In genomic region chr1:135413996-135414395, GRCm38 (mm10) we compare ENCODE assay signal across 14 mouse cellular contexts. TPM values are rescaled to one million over a fixed set of nuclear protein-coding genes. Genes with fewer than 3 reads are reported as not detected.
DNase-seq lines count a peak whose midpoint lies in the region; ATAC-seq and TF ChIP-seq lines count a peak whose summit lies in the region.
"Had no signal": no experiment of that assay in that cellular context is flagged by ENCODE, and none has a peak within 500 bp of the region (broad histone marks: within the 10 kb centered on the region; RNA-seq: fewer than 3 reads in every experiment).

No protein-coding gene starts in this region.

- TF ChIP-seq EP300 in heart, adult 2 months (IDR thresholded peaks at IDR 0.05; ENCODE audit: insufficient read depth, low read depth, low read length): no peak
- TF ChIP-seq EP300 in liver, postnatal 0 days (IDR thresholded peaks at IDR 0.05; ENCODE audit: low read depth): no peak

- H3K9me3 ChIP-seq in liver, postnatal 0 days (ENCODE audit: low read length): no peaks in the 10 kb centered on the region
- H3K9me3 ChIP-seq: embryonic facial prominence, embryonic 15.5 days; limb, embryonic 15.5 days; neural tube, embryonic 12.5 days had no signal

- no peaks in the 10 kb centered on the region for H3K79me2 ChIP-seq in heart, adult 2 months (replicated peaks; ENCODE audit: control insufficient read depth, insufficient read depth, low read length)

- TF ChIP-seq POLR2A in heart, adult 2 months (IDR thresholded peaks at IDR 0.05; ENCODE audit: insufficient read depth, low read depth, low read length): no peak

- ATAC-seq in inflammation-experienced regulatory T-cells, adult 6 months: no peak
- ATAC-seq in liver, postnatal 0 days: no peak
- ATAC-seq: hindbrain, postnatal 0 days had no signal

- H3K36me3 ChIP-seq in heart, adult 2 months (ENCODE audit: control insufficient read depth, insufficient read depth, low read length): peaks cover 20% of the 10 kb centered on the region
- peaks cover 69% of the 10 kb centered on the region for H3K36me3 ChIP-seq in liver, postnatal 0 days (replicated peaks; ENCODE audit: insufficient read depth, low read length)

- intact Hi-C loops in heart, adult 2 months (cut with DNase I): loop anchor here (2.0 kb wide), 1 partner anchor 15 kb away; no protein-coding TSS in a partner anchor

- peak; percentile 38 for DNase-seq in layer of hippocampus, adult 9-11 months
- DNase-seq in layer of hippocampus, postnatal 14 days (ENCODE audit: low spot score in 2 of 2): no peak
- DNase-seq in adipocyte (ENCODE audit: low spot score): peak; percentile 65
- DNase-seq in heart, adult 2 months: peak in 1 of 2 experiments; percentile 39
- DNase-seq in lung, postnatal 10 days: peak; percentile 52
- no peak for DNase-seq in liver, postnatal 0 days
- DNase-seq: cerebellum, postnatal 14 days; kidney, postnatal 36 days had no signal

- no peak for TF ChIP-seq CTCF in heart, adult 2 months (IDR thresholded peaks at IDR 0.05)
- no peak for TF ChIP-seq CTCF in liver, postnatal 0 days (IDR thresholded peaks at IDR 0.05; ENCODE audit: low read depth)

- H3K4me2 ChIP-seq in liver, postnatal 0 days (ENCODE audit: low read depth, low read length): no peak overlapping the region
- H3K4me2 ChIP-seq: embryonic facial prominence, embryonic 15.5 days; limb, embryonic 15.5 days; neural tube, embryonic 12.5 days had no signal

- peaks cover 14% of the 10 kb centered on the region for H3K4me1 ChIP-seq in heart, adult 2 months (ENCODE audit: control insufficient read depth, insufficient read depth, low read length)
- no peaks in the 10 kb centered on the region for H3K4me1 ChIP-seq in liver, postnatal 0 days (ENCODE audit: insufficient read depth)
- H3K4me1 ChIP-seq: embryonic facial prominence, embryonic 15.5 days; limb, embryonic 15.5 days; neural tube, embryonic 12.5 days had no signal

- H3K9ac ChIP-seq in heart, adult 2 months (ENCODE audit: low read depth, low read length): no peak overlapping the region
- no peak overlapping the region for H3K9ac ChIP-seq in liver, postnatal 0 days (replicated peaks)
- H3K9ac ChIP-seq: embryonic facial prominence, embryonic 15.5 days; limb, embryonic 15.5 days; neural tube, embryonic 12.5 days had no signal

- H3K27ac ChIP-seq in heart, adult 2 months: peak overlapping the region; percentile 18
- H3K27ac ChIP-seq in liver, postnatal 0 days (ENCODE audit: low read depth): no peak overlapping the region
- H3K27ac ChIP-seq: embryonic facial prominence, embryonic 15.5 days; hindbrain, postnatal 0 days; limb, embryonic 15.5 days; neural tube, embryonic 12.5 days had no signal

- H3K27me3 ChIP-seq in heart, adult 2 months (ENCODE audit: control insufficient read depth, insufficient read depth, low read length): no peaks in the 10 kb centered on the region
- H3K27me3 ChIP-seq in liver, postnatal 0 days (ENCODE audit: insufficient read depth, low read length): no peaks in the 10 kb centered on the region
- H3K27me3 ChIP-seq: embryonic facial prominence, embryonic 15.5 days; limb, embryonic 15.5 days; neural tube, embryonic 12.5 days had no signal

- no peak overlapping the region for H3K4me3 ChIP-seq in heart, adult 2 months
- H3K4me3 ChIP-seq in liver, postnatal 0 days (ENCODE audit: low read depth, low read length): no peak overlapping the region
- H3K4me3 ChIP-seq: embryonic facial prominence, embryonic 15.5 days; limb, embryonic 15.5 days; neural tube, embryonic 12.5 days had no signal

RNA-seq across cellular contexts. Expression of gene Ipo9, which starts 16.3 kb away (rescaled TPM):
- total RNA-seq in layer of hippocampus, postnatal 14 days (2021): 100 to 1,000 TPM; 137 to 171 TPM
- total RNA-seq in heart, adult 2 months (2021): 10 to 100 TPM; 31.9 to 35.3 TPM
- polyA plus RNA-seq in heart, adult 2 months (2012; rRNA removed): 40.8 and 64.6 TPM in 2 replicates
- polyA plus RNA-seq in inflammation-experienced regulatory T-cells, adult 6 months (2017; shearing (Covaris generic)): 10 to 100 TPM; 40.0 to 46.3 (median 41.9) TPM
- polyA plus RNA-seq in liver, postnatal 0 days (2015; fragmentation: Nextera tagmentation; extraction: Ambion mirVana): 10.2 and 12.1 TPM in 2 replicates

RNA-seq across cellular contexts. Expression of gene Shisa4, which starts 39.0 kb away (rescaled TPM):
- total RNA-seq in layer of hippocampus, postnatal 14 days (2021): 100 to 1,000 TPM; 130 to 131 TPM
- total RNA-seq in heart, adult 2 months (2021): 1 to 10 TPM; 2.2 to 2.3 TPM
- 6.7 and 10.4 TPM in 2 replicates for polyA plus RNA-seq in heart, adult 2 months (2012; rRNA removed)
- not detected for polyA plus RNA-seq in inflammation-experienced regulatory T-cells, adult 6 months (2017; shearing (Covaris generic))
- polyA plus RNA-seq in liver, postnatal 0 days (2015; fragmentation: Nextera tagmentation; extraction: Ambion mirVana): 1.5 and 1.8 TPM in 2 replicates
- total RNA-seq: megakaryocyte-erythroid progenitor cell, adult 5-6 weeks had no signal

Comparison
In these comparisons a context has a peak if more than half of its experiments do, and no peak if none do; other contexts are left out.
1. DNase-seq: peak in layer of hippocampus, adult 9-11 months (single experiment), adipocyte (single experiment) and lung, postnatal 10 days (single experiment); none in layer of hippocampus, postnatal 14 days (0 of 2) and liver, postnatal 0 days (single experiment).